Mouse (Mus musculus) kidney, adult 18-20 months (tissue): ENCODE data around the gene Ikbip.
A peak's percentile ranks its signal among the peaks of the same experiment; 100 is the strongest.

Experiments used
- DNase-seq: peaks from one replicate; pipeline ENCODE4 v3.0.0; 2021

The Ikbip gene

DNA sequence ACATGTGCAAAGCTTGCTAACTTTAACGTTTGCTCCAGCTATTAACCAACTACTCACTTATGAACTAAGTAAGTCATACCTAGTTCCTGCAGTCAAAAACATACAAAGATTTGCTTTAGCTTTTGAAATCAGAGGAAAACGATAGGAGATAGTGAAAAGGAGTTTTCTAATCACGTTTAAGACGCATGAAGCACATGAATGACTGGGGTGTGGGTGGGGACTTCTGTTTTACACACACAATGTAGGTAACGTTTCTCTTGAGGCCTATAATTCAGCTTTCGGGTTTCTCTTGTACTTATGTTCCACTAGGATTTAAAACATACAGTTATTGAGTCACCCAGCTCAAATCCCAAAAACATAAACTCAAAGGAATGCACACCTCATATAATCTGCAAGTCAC lies 39.9 kb downstream of the Ikbip start:
- DNase-seq, result no peak

DNA sequence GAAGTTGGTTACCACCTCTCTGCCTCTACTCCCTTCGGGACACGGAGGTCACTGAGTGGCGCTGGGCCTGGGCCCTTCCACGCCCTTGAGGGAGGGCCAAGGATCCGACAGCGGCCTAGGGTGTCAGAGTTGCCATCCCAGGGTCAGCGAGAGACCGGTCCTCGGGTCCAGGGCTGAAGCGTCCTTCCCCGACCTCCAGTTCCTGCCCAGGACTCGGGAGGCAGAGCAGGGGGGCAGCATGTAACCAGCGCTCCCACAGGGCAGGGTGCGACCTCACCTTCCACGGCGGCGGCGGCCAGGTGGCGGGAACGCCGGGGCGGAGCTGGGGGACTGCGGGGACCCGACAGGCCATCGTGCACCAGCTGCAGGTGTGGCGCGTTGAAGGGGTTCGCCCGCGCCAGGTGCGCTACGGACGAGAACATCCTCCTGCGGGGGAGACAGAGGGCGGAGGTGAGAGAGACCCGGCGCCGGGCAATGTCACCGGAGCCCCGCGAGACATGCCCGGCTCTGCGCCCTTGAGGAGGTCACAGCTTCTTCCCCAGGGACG lies 40.6 kb downstream of the Ikbip start:
- DNase-seq, result no peak

DNA sequence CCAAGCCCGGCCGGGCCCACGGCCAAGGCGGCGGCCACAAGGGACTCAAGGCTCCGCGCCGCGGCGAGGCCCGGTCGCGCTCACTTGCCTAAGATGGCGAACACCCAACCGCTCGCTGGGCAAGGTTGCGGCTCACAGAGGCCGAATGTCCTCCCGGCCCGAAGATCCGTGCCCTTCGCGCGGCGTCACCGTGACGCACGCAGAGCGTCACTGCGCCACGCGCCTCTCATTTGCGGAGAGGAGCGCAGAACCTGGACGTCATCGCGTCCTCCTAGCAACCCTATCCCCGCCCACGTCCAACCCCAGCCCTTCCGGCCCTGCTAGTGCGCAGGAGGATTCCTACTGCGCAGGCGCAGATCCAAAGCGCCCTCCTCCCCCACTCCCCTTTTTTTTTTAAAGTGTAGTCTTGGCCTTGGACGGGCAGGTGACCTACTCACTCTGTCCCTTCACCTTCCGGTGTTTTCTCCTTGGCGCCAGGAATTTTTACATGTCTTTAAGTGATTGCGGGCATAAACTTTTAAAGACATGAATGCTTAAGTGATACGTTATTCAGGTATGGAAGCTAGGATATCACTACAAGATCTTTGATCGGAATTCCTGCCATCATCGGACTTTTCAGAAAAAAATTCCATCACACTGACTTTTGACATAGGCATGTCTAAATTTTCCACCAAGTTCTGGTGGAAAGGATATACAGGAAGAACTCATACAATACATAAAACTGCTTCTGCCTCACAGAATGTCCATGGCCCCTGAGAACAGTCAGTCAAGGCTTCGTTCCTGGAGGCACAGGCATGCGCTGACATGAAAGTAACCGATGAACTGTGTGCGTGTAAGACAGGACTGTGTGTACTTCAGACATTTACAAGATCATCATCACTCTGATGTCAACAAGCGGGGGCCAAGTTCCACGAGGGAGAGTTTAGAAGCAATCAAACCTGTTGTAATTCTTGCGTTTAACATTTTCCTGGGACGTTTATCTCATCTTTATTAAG lies 41.4 kb downstream of the Ikbip start, which contains the start of gene Slc25a3:
Slc25a3 (minus strand) TSS at position 232 of the 995 bp plus-strand sequence.
- DNase-seq, result peak; percentile 97

DNA sequence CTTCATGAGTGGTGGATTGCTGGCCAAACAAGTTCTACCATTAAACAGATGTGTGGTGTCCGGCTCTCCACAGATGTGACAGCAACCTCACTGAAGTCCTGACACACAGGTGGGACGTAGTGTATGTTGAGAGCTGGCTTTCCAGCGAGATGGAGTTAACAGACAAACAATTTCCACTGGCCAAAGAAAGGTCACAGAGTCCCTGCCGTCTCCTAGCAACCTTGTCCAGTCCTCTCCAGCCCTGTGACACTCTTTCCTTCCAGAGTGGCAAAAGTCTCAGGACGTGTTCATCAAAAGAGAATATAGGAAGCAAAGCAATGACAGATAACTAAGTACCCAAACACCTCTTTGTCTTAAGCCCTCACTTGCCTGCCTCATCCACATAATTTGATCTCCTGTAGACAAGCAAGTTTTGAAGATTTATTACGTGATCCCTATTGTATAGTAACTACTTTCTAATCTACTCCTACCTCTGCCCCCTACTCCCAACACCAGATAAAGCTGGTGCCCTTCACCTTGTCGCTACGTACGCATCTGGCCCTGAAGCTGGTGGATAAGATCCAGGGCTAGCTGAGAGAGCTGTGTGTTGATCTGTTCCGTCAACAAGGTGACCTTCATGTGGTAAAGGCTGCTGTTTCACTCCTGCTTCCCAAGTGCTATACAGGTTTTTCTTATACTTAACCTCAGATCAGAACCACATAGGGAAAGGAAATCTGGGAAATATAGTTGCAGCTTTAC lies 44.0 kb downstream of the Ikbip start:
- DNase-seq, result peak; percentile 48

DNA sequence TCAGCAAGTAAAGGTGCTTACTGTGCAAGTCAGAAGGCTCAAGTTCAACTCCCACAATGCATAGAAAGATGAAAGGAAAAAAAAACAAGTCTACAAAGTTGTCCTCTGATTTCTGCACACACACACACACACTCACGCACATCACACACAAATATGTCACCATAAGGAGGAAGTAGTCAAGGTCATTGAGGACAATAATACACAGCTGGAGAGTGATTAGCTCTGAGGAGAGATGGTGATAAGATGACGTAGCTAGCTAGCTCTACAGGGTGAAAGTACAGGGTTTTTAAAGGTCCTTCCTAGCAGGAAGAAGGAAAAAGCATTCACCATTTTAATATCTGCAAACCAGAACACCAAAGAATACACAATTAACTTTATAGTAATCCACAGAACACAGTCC lies 44.7 kb downstream of the Ikbip start:
- DNase-seq, result no peak

DNA sequence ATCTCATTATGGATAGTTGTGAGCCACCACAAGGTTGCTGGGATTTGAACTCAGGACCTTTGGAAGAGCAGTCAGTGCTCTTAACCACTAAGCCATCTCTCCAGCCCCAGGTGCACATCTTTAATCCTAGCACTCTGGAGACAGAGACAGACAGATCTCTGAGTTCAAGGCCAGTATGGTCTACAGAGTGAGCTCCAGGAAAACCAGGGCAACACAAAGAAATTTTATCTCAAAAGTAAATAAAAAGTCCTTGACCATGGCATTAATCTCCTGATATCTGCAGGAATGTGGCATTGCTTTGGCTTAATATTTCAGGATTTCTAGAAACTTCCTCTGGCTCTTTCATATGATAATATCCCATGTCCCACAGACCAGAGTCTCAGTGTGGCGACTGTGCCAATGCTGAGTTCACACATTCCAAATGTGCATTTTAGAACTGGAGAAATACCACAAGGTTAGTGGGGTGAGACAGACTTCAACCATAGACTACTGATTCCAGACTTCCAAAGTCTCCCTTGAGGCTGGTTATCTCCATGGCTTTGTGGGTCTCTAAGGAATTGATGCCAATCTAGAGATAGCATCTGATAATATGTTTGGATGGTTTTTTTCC lies 45.9 kb downstream of the Ikbip start:
- DNase-seq, result peak; percentile 50

DNA sequence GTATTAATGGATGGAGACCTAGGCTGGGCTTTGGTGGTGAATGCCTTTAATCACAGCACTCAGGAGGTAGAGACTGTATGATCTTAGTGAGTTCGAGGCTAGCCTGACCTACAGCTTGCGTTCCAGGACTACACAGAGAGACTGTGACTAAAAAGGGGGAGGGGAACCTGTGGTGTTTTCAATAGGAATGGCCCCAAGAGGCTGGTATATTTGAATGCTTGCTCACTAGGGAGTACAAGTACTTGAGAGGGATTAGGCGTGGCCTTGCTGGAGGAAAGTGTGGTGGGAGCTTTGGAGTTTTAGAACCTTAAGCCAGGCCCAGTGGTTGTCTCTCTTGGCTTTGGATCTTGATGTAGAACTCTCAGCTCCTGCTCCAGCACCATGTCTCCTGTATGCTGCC lies 48.1 kb downstream of the Ikbip start:
- no peak for DNase-seq

DNA sequence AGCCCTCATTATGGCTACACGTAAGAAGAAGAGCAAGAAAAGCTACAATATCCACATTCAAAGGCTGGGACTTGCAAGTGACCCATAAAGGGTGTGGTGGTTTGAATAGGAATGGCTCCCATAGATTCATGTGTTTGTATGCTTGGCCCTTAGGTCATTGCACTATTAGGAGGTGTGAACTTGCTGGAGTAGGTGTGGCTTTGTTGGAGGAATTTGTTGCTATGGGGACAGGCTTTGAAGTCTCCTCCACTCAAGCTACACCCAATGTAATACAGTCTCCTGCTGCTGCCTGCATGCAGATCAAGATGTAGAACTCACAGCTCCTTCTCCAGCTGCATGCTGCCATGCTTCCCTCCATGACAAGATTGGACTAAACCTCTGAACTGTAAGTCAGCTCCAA lies 48.8 kb downstream of the Ikbip start:
- DNase-seq, result no peak

DNA sequence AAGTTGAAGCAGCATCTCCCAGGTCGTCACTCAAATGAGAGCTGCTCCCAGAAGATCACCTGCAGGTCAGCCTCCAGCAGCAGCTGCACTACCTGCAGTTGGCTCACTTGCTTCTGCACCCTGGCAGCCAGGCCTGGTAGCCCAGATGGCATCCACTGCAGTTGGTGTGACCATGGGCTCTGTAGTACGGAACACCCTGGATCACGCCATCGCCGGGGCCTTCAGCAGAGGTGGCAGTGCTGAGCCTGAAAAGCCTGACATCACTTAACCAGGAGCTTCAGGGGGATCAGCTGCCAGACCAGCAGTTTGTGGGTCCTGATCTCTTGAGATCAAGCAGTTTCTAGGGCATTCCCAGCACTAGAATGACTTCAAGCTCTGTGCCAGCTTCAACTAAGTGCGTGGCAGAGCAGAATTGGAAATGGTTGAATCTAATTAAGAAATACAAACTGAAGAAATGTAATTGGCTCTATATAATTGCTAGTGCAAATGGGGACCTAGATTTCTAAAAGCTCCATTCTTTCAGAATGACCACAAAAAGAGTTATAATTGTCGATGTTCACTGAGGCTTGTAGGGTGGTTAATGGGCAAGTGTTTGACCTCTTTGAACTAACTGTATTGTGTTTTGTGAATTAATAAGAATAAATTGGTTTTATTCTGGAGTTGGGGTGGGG lies 52.7 kb downstream of the Ikbip start:
- DNase-seq, result no peak

DNA sequence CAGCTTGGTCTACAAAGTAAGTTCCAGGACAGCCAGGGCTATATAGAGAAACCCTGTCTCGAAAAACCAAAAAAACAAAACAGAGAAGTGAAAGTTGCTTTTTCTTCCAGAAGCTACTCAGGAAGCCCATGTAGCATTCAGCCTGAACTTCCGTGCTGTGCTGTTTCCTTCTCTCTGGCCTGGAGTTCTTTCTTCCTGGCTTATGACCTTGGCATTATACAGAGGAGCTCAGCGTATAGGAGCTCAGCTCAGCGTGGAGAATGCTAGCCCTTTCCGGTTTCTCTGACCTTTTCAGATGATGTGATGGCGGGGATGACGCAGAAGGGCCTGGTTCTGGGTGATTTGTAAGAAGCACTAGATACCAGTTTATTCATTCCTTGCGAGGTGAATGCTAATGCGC lies 54.7 kb downstream of the Ikbip start:
- no peak for DNase-seq

DNA sequence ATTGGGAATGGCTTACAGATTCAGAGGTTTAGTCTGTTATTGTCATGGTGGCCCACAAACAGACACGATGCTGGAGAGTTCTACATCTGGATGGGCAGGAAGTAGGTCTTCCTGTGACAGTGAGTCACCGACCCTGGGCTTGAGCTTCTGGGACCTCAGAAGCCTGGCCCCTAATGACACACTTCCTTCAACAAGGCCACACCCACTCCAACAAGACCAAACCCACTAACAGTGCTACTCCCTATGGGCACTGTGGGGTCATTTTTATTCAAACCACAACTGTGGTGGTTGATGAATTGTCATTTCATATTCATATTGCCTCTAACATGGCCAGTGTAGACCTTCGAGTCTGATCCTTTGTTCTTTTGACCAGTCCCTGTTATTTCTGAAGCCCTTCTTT lies 55.6 kb downstream of the Ikbip start:
- no peak for DNase-seq

DNA sequence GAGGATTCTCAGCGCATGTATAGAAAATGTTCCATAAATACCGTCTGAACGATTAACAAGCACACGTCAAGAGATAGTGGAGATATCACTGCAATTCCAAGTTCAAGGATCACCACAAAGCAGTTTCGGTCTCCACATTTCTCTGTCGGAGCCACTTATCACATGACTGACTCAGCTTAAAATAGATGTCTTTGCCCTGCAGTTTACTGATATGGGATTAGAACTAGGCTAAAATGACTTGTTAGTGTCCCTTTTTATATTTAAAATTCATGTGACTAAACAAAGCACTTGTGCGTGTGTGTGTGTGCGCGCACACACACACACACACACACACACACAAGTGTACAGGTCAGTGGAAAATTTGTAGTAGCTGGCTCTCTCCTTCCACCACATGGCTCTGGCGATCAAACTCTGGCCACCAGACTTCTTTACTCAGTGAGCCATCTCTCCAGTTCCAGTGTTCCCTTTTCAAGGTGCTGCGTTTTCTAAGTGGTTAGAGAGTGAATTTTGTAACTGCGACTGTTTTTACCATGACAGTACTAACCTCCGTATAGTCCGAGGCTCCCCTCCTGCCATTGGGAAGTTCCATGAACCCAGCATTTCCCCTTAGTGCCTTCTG lies 56.5 kb downstream of the Ikbip start:
- no peak for DNase-seq

DNA sequence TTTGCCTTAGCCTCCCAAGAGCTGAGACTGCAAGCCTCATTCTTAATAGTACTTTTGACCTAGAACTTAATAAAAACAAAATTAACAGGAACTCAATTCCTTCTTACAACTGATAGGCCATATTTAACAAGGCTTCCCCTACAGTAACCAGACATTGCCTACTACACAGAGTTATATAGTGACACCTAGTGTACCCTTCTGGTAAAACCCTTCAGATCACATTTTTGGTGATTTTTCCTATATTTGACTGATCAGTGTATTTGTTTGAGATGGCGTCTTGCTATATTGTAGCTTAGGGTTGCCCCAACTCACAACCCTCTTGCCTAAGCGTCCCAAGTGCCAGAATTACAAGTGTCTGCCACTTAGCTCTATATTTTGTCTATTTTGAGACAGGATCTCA lies 58.8 kb downstream of the Ikbip start:
- DNase-seq, result no peak

DNA sequence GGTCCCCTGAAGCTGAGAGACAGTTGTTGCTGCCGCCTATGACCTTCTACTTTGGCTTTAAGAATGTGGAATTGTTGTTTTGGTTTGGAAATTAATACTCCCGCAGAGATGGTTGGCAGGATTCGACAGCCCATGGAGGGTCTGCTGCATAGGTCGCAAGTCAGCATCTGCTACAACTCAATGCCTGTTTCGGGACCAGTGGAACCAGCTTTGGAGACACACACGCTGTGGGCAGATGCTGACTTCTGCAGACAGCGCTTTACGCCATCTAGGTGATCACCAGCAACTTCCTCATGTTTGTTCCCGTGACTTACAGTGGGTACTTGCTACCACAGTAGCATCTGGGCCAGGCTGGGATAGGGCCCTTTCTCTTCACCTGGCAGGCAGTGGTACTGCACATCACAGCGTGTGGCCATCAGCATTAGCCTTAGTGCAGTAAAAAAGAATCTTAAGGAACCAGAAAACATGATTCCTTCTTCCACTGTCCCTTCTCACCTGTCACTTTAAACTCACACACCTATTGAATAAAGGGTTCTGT lies 60.0 kb downstream of the Ikbip start:
- DNase-seq, result no peak

DNA sequence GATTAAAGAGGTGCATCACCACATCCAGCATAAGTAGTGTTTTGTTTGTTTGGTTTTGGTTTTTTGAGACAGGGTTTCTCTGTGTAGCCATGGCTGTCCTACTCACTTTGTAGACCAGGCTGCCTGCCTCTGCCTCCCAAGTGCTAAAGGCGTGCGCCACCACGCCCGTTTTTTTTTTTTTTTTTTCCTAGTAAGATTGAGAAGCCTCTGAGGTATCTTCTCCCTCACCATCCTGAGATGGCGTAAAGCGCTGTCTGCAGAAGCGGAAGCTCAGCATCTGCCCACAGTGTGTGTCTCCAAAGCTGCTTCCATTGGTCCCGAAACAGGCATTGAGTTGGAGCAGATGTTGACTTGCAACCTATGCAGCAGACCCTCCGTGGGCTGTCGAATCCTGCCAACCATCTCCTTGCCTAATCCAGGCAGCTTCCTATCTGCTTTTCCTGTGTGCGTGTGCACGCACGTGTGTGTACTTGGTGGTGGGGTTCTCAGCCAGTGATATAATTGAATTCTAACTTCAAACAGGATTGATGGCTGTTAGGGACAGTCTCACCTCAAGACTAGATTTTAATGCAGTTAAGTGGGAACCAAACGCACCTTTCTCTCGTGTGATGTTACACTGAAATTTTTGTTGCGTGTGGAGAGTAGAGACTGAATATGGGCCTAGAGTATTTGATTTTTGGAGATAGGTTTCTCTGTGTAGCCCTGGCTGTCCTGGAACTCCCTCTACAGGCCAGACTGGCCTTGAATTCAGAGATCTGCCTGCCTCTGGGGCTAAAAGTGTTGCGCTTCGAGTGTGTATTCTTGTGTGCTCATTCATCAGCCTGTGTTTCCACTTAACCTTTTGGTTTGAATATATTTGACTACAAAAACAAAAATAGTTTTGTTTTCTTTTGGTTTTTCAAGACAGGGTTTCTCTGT lies 60.8 kb downstream of the Ikbip start:
- no peak for DNase-seq

DNA sequence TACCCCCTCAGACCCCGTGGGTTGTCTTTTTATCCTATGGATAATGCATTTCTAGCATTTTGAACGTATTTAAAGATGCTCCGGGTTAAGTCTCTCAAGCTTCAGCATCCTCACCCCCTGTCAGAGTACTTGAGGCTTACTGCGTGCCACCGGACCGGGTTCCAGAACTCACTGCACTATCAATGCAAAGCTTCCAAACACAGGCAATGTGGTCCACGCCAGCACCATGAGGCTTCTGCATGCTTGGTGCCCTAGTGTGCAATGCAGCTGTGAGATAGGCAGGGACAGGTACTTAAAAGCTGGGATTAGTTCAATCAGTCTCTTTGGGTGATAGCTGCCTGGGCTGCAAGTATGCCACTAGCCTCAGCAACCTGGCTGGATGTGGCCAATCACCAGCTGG lies 62.7 kb downstream of the Ikbip start:
- no peak for DNase-seq
